In genomic region chr5:132467364-132467743, GRCm38 (mm10) we compare ENCODE assay signal across 20 mouse cellular contexts.
DNase-seq lines count a peak whose midpoint lies in the region; ATAC-seq and TF ChIP-seq lines count a peak whose summit lies in the region.
"Had no signal": no experiment of that assay in that cellular context is flagged by ENCODE, and none has a peak within 500 bp of the region (broad histone marks: within the 10 kb centered on the region; RNA-seq: fewer than 3 reads in every experiment).

No protein-coding gene starts in this region.

- WGBS in heart, embryonic 16.5 days, result 87% methylated on average over 2 of the region's 2 CpGs
- WGBS in liver, postnatal 0 days (ENCODE audit: insufficient replicate concordance), result 57% methylated on average over 2 of the region's 2 CpGs

- H3K27ac ChIP-seq in heart, embryonic 16.5 days (ENCODE audit: low read length), result 0 out of 2 replicates have a peak overlapping the region, but pooled peaks have one; percentile 3
- peak overlapping the region; percentile 29; the same call in 1 of the 2 replicates for H3K27ac ChIP-seq in liver, postnatal 0 days (ENCODE audit: low read depth)
- H3K27ac ChIP-seq: embryonic facial prominence, embryonic 10.5 days; embryonic facial prominence, embryonic 12.5 days; forebrain, embryonic 13.5 days had no signal

- H3K36me3 ChIP-seq in heart, embryonic 16.5 days (ENCODE audit: control insufficient read depth, insufficient read depth), result no peaks in the 10 kb centered on the region
- no peaks in the 10 kb centered on the region for H3K36me3 ChIP-seq in liver, postnatal 0 days (replicated peaks; ENCODE audit: insufficient read depth, low read length)
- H3K36me3 ChIP-seq: embryonic facial prominence, embryonic 12.5 days; G1E had no signal

- ATAC-seq in heart, embryonic 16.5 days (replicated peaks; ENCODE audit: extremely low read depth, insufficient read depth, low FRiP score), result no peak
- no peak for ATAC-seq in liver, postnatal 0 days
- ATAC-seq: activated CD4-positive, CD25-positive, alpha-beta regulatory T cell, adult 4 months; CD4-positive, CD25-positive, alpha-beta regulatory T cell, adult 4 months; forebrain, embryonic 13.5 days; Patski had no signal

- intact Hi-C loops in heart, postnatal 10 days (cut with DNase I), result no loop called here
- intact Hi-C loops in left cerebral cortex, postnatal 25 days (cut with DNase I), result no loop called here

- H3K4me2 ChIP-seq in heart, embryonic 16.5 days (ENCODE audit: low read depth, low read length), result no peak overlapping the region
- no peak overlapping the region for H3K4me2 ChIP-seq in liver, postnatal 0 days (ENCODE audit: low read depth, low read length)
- H3K4me2 ChIP-seq: embryonic facial prominence, embryonic 12.5 days; forebrain, embryonic 13.5 days had no signal

- DNase-seq in heart, adult 11 months, result peak; percentile 63
- no peak for DNase-seq in heart, postnatal 10 days
- DNase-seq in heart, adult 8-10 months (ENCODE audit: low spot score), result no peak
- no peak for DNase-seq in liver, postnatal 0 days
- no peak for DNase-seq in liver
- no peak for DNase-seq in left cerebral cortex, postnatal 25 days (ENCODE audit: low spot score in 2 of 2)
- DNase-seq: B cell, adult 2 months; cerebellum, adult 11-12 months; cerebellum, adult 2 months; cerebellum, adult 9-10 months; cerebellum, postnatal 10 days had no signal

- H3K9ac ChIP-seq in heart, embryonic 16.5 days (ENCODE audit: low read length), result no peak overlapping the region
- H3K9ac ChIP-seq in liver, postnatal 0 days (replicated peaks), result no peak overlapping the region
- H3K9ac ChIP-seq: embryonic facial prominence, embryonic 12.5 days; forebrain, embryonic 13.5 days had no signal

- TF ChIP-seq EP300 in liver, postnatal 0 days (IDR thresholded peaks at IDR 0.05; ENCODE audit: low read depth), result no peak

- no peak for TF ChIP-seq CTCF in liver, postnatal 0 days (IDR thresholded peaks at IDR 0.05; ENCODE audit: low read depth)

- H3K9me3 ChIP-seq in heart, embryonic 16.5 days (replicated peaks; ENCODE audit: control insufficient read depth, low read length), result no peaks in the 10 kb centered on the region
- H3K9me3 ChIP-seq in liver, postnatal 0 days (ENCODE audit: low read length), result no peaks in the 10 kb centered on the region
- H3K9me3 ChIP-seq: embryonic facial prominence, embryonic 10.5 days; embryonic facial prominence, embryonic 12.5 days; forebrain, embryonic 13.5 days had no signal

- no peaks in the 10 kb centered on the region for H3K27me3 ChIP-seq in heart, embryonic 16.5 days (ENCODE audit: control insufficient read depth, insufficient read depth, low read length)
- no peaks in the 10 kb centered on the region for H3K27me3 ChIP-seq in liver, postnatal 0 days (ENCODE audit: insufficient read depth, low read length)
- H3K27me3 ChIP-seq: CH12.LX; embryonic facial prominence, embryonic 12.5 days; forebrain, embryonic 13.5 days; Patski had no signal

- H3K4me1 ChIP-seq in heart, embryonic 16.5 days (ENCODE audit: control insufficient read depth, insufficient read depth, low read length), result peaks cover 16% of the 10 kb centered on the region
- H3K4me1 ChIP-seq in liver, postnatal 0 days (ENCODE audit: insufficient read depth), result peaks cover 13% of the 10 kb centered on the region

- no peak overlapping the region for H3K4me3 ChIP-seq in heart, embryonic 16.5 days (ENCODE audit: low read length)
- H3K4me3 ChIP-seq in liver, postnatal 0 days (ENCODE audit: low read depth, low read length), result no peak overlapping the region
- H3K4me3 ChIP-seq: embryonic facial prominence, embryonic 10.5 days; embryonic facial prominence, embryonic 12.5 days; forebrain, embryonic 13.5 days had no signal
